Mouse (Mus musculus) bone marrow macrophage, adult 2 months (primary cell): ENCODE measurements around the gene Ppih.

Experiments used
- CTCF ChIP-seq: IDR thresholded peaks from 2 replicates; pipeline ENCODE4 v1.5.1; 2012; ENCODE audit warnings: low read depth, mild to moderate bottlenecking, low read length, moderate library complexity
- POLR2A ChIP-seq: IDR thresholded peaks from 2 replicates; pipeline ENCODE4 v1.6.1; 2012; ENCODE audit warnings: mild to moderate bottlenecking, low read depth, low read length, borderline replicate concordance

- no peak for TF ChIP-seq POLR2A
- no peak for TF ChIP-seq CTCF
Measured at GRCm38 (mm10) chr4:119293574-119294258, 26.6 kb downstream of the Ppih start.
